Mouse (Mus musculus) forelimb bud, embryonic 11.5 days (tissue): ENCODE data around the gene Ebpl.
"Not testable (repeated sequence)": the region's sequence is repeated elsewhere in the genome, so short reads cannot be mapped to it uniquely, and the experiment has no call there.

Source experiments
- DNase-seq: peaks from one replicate; pipeline ENCODE4 v3.0.0-alpha.2; 2012; ENCODE audit warnings: low read depth, low spot score

The Ebpl gene

GRCm38 (mm10) chr14:61327618-61328450 is 32.4 kb downstream of the Ebpl start:
- DNase-seq: peak; percentile 18

GRCm38 (mm10) chr14:61327007-61327406 is 33.2 kb downstream of the Ebpl start:
- not testable (repeated sequence) for DNase-seq

GRCm38 (mm10) chr14:61322740-61323139 is 37.5 kb downstream of the Ebpl start:
- DNase-seq: no peak

GRCm38 (mm10) chr14:61321200-61321599 is 39.0 kb downstream of the Ebpl start:
- DNase-seq: no peak

GRCm38 (mm10) chr14:61320765-61321164 is 39.5 kb downstream of the Ebpl start:
- no peak for DNase-seq

- DNase-seq: peak; percentile 67
These were observed 43.4 kb downstream of the Ebpl start for GRCm38 (mm10) chr14:61316861-61317260.

GRCm38 (mm10) chr14:61310963-61311362 is 49.3 kb downstream of the Ebpl start:
- DNase-seq: no peak

GRCm38 (mm10) chr14:61310036-61310772 is 50.0 kb downstream of the Ebpl start:
- DNase-seq: no peak

GRCm38 (mm10) chr14:61309593-61309992 is 50.6 kb downstream of the Ebpl start, which contains the start of gene Arl11:
TSS of gene Arl11 (plus strand) at chr14:61309753.
- DNase-seq: no peak

- DNase-seq: no peak
These were observed 56.1 kb downstream of the Ebpl start for GRCm38 (mm10) chr14:61303969-61304609.

- no peak for DNase-seq
These were observed 57.8 kb downstream of the Ebpl start for GRCm38 (mm10) chr14:61302428-61302827.

- DNase-seq: no peak
These were observed 58.9 kb downstream of the Ebpl start for GRCm38 (mm10) chr14:61301323-61301722.

GRCm38 (mm10) chr14:61299810-61300209 is 60.4 kb downstream of the Ebpl start:
- no peak for DNase-seq

GRCm38 (mm10) chr14:61294738-61295079 is 65.5 kb downstream of the Ebpl start:
- peak; percentile 64 for DNase-seq

GRCm38 (mm10) chr14:61293884-61294737 is 66.1 kb downstream of the Ebpl start:
- DNase-seq: peak; percentile 65

- no peak for DNase-seq
These were observed 69.6 kb downstream of the Ebpl start for GRCm38 (mm10) chr14:61290664-61291063.

GRCm38 (mm10) chr14:61288606-61289286 is 71.5 kb downstream of the Ebpl start:
- no peak for DNase-seq
